Mouse (Mus musculus): ENCODE data around the gene Ctnnd2. TPM values are rescaled to one million over a fixed set of nuclear protein-coding genes. Genes with fewer than 3 reads are reported as not detected.

Ctnnd2 gene
- polyA plus RNA-seq, 1 experiment from 2014 or later: 17.2 TPM

- Histone ChIP-seq H3K27me3 (ENCODE audit: control insufficient read depth, insufficient read depth, low read depth, low read length) (no peaks in the 10 kb centered on the region), H3K4me3 (ENCODE audit: low read length) (no peak overlapping the region), H3K9ac (ENCODE audit: low read length) (no peak overlapping the region), H3K36me3 (ENCODE audit: control insufficient read depth, insufficient read depth, low read length) (no peaks in the 10 kb centered on the region), H3K27ac (ENCODE audit: low read length) (peak overlapping the region; percentile 31; the same call in 1 of the 2 replicates), H3K9me3 (ENCODE audit: control insufficient read depth, low read length) (no peaks in the 10 kb centered on the region), H3K4me1 (replicated peaks; ENCODE audit: control insufficient read depth, insufficient read depth, low read length) (no peaks in the 10 kb centered on the region), H3K4me2 (ENCODE audit: low read depth, low read length) (no peak overlapping the region)
- ATAC-seq (ENCODE audit: low read depth): no peak
- 7% methylated on average over 2 of the region's 2 CpGs for WGBS
Measured at GRCm38 (mm10) chr15:30633917-30634316, 461.5 kb downstream of the Ctnnd2 start.

GRCm38 (mm10) chr15:30634522-30634921 lies 462.1 kb downstream of the Ctnnd2 start:
- H3K36me3 ChIP-seq (ENCODE audit: control insufficient read depth, insufficient read depth, low read length): no peaks in the 10 kb centered on the region
- no peak overlapping the region for H3K4me3 ChIP-seq (ENCODE audit: low read length)
- H3K9ac ChIP-seq (ENCODE audit: low read length): no peak overlapping the region
- H3K27ac ChIP-seq (ENCODE audit: low read length): peak overlapping the region; percentile 44; the same call in 1 of the 2 replicates
- H3K4me1 ChIP-seq (replicated peaks; ENCODE audit: control insufficient read depth, insufficient read depth, low read length): no peaks in the 10 kb centered on the region
- H3K27me3 ChIP-seq (ENCODE audit: control insufficient read depth, insufficient read depth, low read depth, low read length): no peaks in the 10 kb centered on the region
- no peak overlapping the region for H3K4me2 ChIP-seq (ENCODE audit: low read depth, low read length)
- H3K9me3 ChIP-seq (ENCODE audit: control insufficient read depth, low read length): no peaks in the 10 kb centered on the region
- 43% methylated on average over 5 of the region's 5 CpGs for WGBS
- ATAC-seq (ENCODE audit: low read depth): no peak

GRCm38 (mm10) chr15:30640651-30641050 lies 468.3 kb downstream of the Ctnnd2 start:
- Histone ChIP-seq H3K27me3 (ENCODE audit: control insufficient read depth, insufficient read depth, low read depth, low read length) (peaks cover 3% of the 10 kb centered on the region; the same call in 1 of the 2 replicates), H3K4me3 (ENCODE audit: low read length) (no peak overlapping the region), H3K36me3 (ENCODE audit: control insufficient read depth, insufficient read depth, low read length) (no peaks in the 10 kb centered on the region), H3K4me1 (replicated peaks; ENCODE audit: control insufficient read depth, insufficient read depth, low read length) (no peaks in the 10 kb centered on the region), H3K27ac (ENCODE audit: low read length) (no peak overlapping the region), H3K9ac (ENCODE audit: low read length) (no peak overlapping the region), H3K4me2 (ENCODE audit: low read depth, low read length) (no peak overlapping the region), H3K9me3 (ENCODE audit: control insufficient read depth, low read length) (no peaks in the 10 kb centered on the region)
- ATAC-seq (ENCODE audit: low read depth): no peak
- WGBS: 83% methylated on average over 5 of the region's 5 CpGs

- ATAC-seq (ENCODE audit: low read depth): no peak
Measured at GRCm38 (mm10) chr15:30645688-30646087, 473.3 kb downstream of the Ctnnd2 start.

GRCm38 (mm10) chr15:30646501-30647431 lies 474.4 kb downstream of the Ctnnd2 start:
- Histone ChIP-seq H3K27me3 (ENCODE audit: control insufficient read depth, insufficient read depth, low read depth, low read length) (peaks cover 24% of the 10 kb centered on the region), H3K4me1 (replicated peaks; ENCODE audit: control insufficient read depth, insufficient read depth, low read length) (no peaks in the 10 kb centered on the region; the same call in 1 of the 2 replicates), H3K36me3 (ENCODE audit: control insufficient read depth, insufficient read depth, low read length) (no peaks in the 10 kb centered on the region), H3K9ac (ENCODE audit: low read length) (peak overlapping the region; percentile 77), H3K4me3 (ENCODE audit: low read length) (peak overlapping the region; percentile 62), H3K9me3 (ENCODE audit: control insufficient read depth, low read length) (no peaks in the 10 kb centered on the region), H3K27ac (ENCODE audit: low read length) (peak overlapping the region; percentile 66), H3K4me2 (ENCODE audit: low read depth, low read length) (peak overlapping the region; percentile 73)
- WGBS: under 1% methylated on average over 57 of the region's 94 CpGs
- ATAC-seq (ENCODE audit: low read depth): peak; percentile 78

More at GRCm38 (mm10) chr15:30645688-30646087, 473.3 kb downstream of the Ctnnd2 start:
- H3K36me3 ChIP-seq (ENCODE audit: control insufficient read depth, insufficient read depth, low read length): no peaks in the 10 kb centered on the region
- no peak overlapping the region for H3K4me3 ChIP-seq (ENCODE audit: low read length)
- WGBS: 22% methylated on average over 1 of the region's 1 CpGs
- no peak overlapping the region for H3K27ac ChIP-seq (ENCODE audit: low read length)
- H3K27me3 ChIP-seq (ENCODE audit: control insufficient read depth, insufficient read depth, low read depth, low read length): peaks cover 24% of the 10 kb centered on the region
- H3K9me3 ChIP-seq (ENCODE audit: control insufficient read depth, low read length): no peaks in the 10 kb centered on the region
- no peaks in the 10 kb centered on the region; the same call in 1 of the 2 replicates for H3K4me1 ChIP-seq (replicated peaks; ENCODE audit: control insufficient read depth, insufficient read depth, low read length)
- H3K9ac ChIP-seq (ENCODE audit: low read length): no peak overlapping the region
- peak overlapping the region; percentile 73; the same call in 1 of the 2 replicates for H3K4me2 ChIP-seq (ENCODE audit: low read depth, low read length)

- WGBS: 29% methylated on average over 7 of the region's 7 CpGs
- Histone ChIP-seq H3K27me3 (ENCODE audit: control insufficient read depth, insufficient read depth, low read depth, low read length) (peaks cover 24% of the 10 kb centered on the region), H3K9ac (ENCODE audit: low read length) (peak overlapping the region; percentile 77), H3K4me1 (replicated peaks; ENCODE audit: control insufficient read depth, insufficient read depth, low read length) (no peaks in the 10 kb centered on the region; the same call in 1 of the 2 replicates), H3K36me3 (ENCODE audit: control insufficient read depth, insufficient read depth, low read length) (no peaks in the 10 kb centered on the region), H3K4me3 (ENCODE audit: low read length) (peak overlapping the region; percentile 62), H3K9me3 (ENCODE audit: control insufficient read depth, low read length) (no peaks in the 10 kb centered on the region), H3K4me2 (ENCODE audit: low read depth, low read length) (peak overlapping the region; percentile 73), H3K27ac (ENCODE audit: low read length) (no peak overlapping the region)
- no peak for ATAC-seq (ENCODE audit: low read depth)
Measured at GRCm38 (mm10) chr15:30647679-30648311, 475.4 kb downstream of the Ctnnd2 start.

GRCm38 (mm10) chr15:30649964-30650363 lies 477.6 kb downstream of the Ctnnd2 start:
- 0 out of 2 replicates have a peak overlapping the region, but pooled peaks have one; percentile 11 for H3K4me2 ChIP-seq (ENCODE audit: low read depth, low read length)
- 48% methylated on average over 6 of the region's 6 CpGs for WGBS
- H3K4me3 ChIP-seq (ENCODE audit: low read length): no peak overlapping the region
- H3K27ac ChIP-seq (ENCODE audit: low read length): no peak overlapping the region
- no peak for ATAC-seq (ENCODE audit: low read depth)
- H3K36me3 ChIP-seq (ENCODE audit: control insufficient read depth, insufficient read depth, low read length): no peaks in the 10 kb centered on the region
- H3K9me3 ChIP-seq (ENCODE audit: control insufficient read depth, low read length): no peaks in the 10 kb centered on the region
- peaks cover 24% of the 10 kb centered on the region for H3K27me3 ChIP-seq (ENCODE audit: control insufficient read depth, insufficient read depth, low read depth, low read length)
- H3K9ac ChIP-seq (ENCODE audit: low read length): peak overlapping the region; percentile 32; the same call in 1 of the 2 replicates
- no peaks in the 10 kb centered on the region; the same call in 1 of the 2 replicates for H3K4me1 ChIP-seq (replicated peaks; ENCODE audit: control insufficient read depth, insufficient read depth, low read length)

- Histone ChIP-seq H3K9ac (ENCODE audit: low read length) (no peak overlapping the region), H3K9me3 (ENCODE audit: control insufficient read depth, low read length) (no peaks in the 10 kb centered on the region), H3K4me3 (ENCODE audit: low read length) (no peak overlapping the region), H3K4me2 (ENCODE audit: low read depth, low read length) (no peak overlapping the region), H3K27ac (ENCODE audit: low read length) (no peak overlapping the region), H3K36me3 (ENCODE audit: control insufficient read depth, insufficient read depth, low read length) (no peaks in the 10 kb centered on the region), H3K4me1 (replicated peaks; ENCODE audit: control insufficient read depth, insufficient read depth, low read length) (no peaks in the 10 kb centered on the region), H3K27me3 (ENCODE audit: control insufficient read depth, insufficient read depth, low read depth, low read length) (no peaks in the 10 kb centered on the region)
- no peak for ATAC-seq (ENCODE audit: low read depth)
- WGBS: 60% methylated on average over 9 of the region's 9 CpGs
Measured at GRCm38 (mm10) chr15:30655433-30655832, 483.0 kb downstream of the Ctnnd2 start.

- Histone ChIP-seq H3K9me3 (ENCODE audit: control insufficient read depth, low read length) (no peaks in the 10 kb centered on the region), H3K9ac (ENCODE audit: low read length) (no peak overlapping the region), H3K27ac (ENCODE audit: low read length) (no peak overlapping the region), H3K4me2 (ENCODE audit: low read depth, low read length) (no peak overlapping the region), H3K27me3 (ENCODE audit: control insufficient read depth, insufficient read depth, low read depth, low read length) (no peaks in the 10 kb centered on the region), H3K4me3 (ENCODE audit: low read length) (no peak overlapping the region), H3K36me3 (ENCODE audit: control insufficient read depth, insufficient read depth, low read length) (no peaks in the 10 kb centered on the region), H3K4me1 (replicated peaks; ENCODE audit: control insufficient read depth, insufficient read depth, low read length) (no peaks in the 10 kb centered on the region; the same call in 1 of the 2 replicates)
- no peak for ATAC-seq (ENCODE audit: low read depth)
- 84% methylated on average over 3 of the region's 3 CpGs for WGBS
Measured at GRCm38 (mm10) chr15:30657588-30657987, 485.2 kb downstream of the Ctnnd2 start.
